Mouse (Mus musculus): ENCODE results near the gene 2010111I01Rik. TPM values are rescaled to one million over a fixed set of nuclear protein-coding genes. Genes with fewer than 3 reads are reported as not detected.

2010111I01Rik gene
- polyA plus RNA-seq, 1 experiment from 2014 or later = 16.5 TPM

DNA sequence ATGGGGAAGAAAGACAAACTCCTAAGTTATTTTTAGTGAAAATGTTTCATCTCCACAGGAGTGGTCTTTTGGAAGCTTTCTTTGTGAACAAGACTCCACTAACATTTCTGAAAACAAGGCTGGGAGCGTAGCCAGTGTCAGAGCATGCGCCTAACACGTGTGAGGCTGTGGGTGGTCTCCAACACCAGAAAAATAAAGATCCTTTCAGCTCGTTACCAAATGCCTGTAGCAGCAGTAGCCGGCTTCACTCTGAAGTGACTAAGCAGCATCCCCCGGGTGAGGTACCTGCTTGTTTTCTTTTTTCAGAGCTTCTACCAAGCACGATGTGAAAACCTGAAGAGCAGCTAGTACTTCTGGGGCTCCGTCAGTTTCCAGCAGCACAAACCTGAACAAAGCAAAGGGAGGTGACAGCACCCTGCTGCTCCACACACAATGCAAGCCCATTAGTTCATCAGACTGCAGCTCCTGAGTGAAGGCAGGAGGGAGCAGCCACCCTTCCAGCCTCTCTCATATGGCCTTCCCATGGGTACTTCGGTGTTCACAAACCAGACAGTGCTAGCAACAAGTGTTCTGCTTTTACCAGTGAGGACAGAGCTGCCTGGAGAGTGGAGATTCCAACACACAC lies 365.7 kb downstream of the 2010111I01Rik start:
- no peak for ATAC-seq (ENCODE audit: low read depth)
- H3K4me3 ChIP-seq (replicated peaks) = no peak overlapping the region
- H3K9me3 ChIP-seq (replicated peaks) = no peaks in the 10 kb centered on the region
- 71% methylated on average over 9 of the region's 9 CpGs for WGBS (ENCODE audit: insufficient replicate concordance)
- H3K9ac ChIP-seq = no peak overlapping the region
- no peak for DNase-seq
- H3K4me2 ChIP-seq = no peak overlapping the region
- 0 out of 2 replicates have a peak, but pooled peaks cover 7% of the 10 kb centered on the region for H3K36me3 ChIP-seq
- H3K27me3 ChIP-seq = no peaks in the 10 kb centered on the region
- peaks cover 7% of the 10 kb centered on the region for H3K4me1 ChIP-seq (replicated peaks)
- no peak overlapping the region for H3K27ac ChIP-seq

DNA sequence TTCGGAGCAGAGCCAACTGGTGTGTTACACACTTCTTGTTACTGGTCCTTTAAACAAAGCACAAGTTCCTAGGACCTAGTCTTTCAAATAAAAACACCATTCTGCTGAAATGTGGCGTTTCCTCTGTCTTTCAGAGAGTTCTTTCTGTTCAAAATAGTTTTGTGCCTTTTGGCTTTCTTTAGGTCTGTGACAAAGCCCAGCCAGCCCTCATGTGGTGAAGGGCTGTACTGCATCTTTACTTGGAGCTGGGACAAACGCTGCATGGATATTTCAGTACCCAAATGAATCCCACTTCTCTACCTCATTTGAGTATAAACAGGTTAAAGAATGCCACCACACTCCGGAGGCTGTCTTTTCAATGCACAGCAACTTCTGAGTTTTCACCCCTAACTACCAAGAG lies 366.7 kb downstream of the 2010111I01Rik start:
- DNase-seq (no peak), ATAC-seq (ENCODE audit: low read depth) (no peak)
- 46% methylated on average over 4 of the region's 4 CpGs for WGBS (ENCODE audit: insufficient replicate concordance)

DNA sequence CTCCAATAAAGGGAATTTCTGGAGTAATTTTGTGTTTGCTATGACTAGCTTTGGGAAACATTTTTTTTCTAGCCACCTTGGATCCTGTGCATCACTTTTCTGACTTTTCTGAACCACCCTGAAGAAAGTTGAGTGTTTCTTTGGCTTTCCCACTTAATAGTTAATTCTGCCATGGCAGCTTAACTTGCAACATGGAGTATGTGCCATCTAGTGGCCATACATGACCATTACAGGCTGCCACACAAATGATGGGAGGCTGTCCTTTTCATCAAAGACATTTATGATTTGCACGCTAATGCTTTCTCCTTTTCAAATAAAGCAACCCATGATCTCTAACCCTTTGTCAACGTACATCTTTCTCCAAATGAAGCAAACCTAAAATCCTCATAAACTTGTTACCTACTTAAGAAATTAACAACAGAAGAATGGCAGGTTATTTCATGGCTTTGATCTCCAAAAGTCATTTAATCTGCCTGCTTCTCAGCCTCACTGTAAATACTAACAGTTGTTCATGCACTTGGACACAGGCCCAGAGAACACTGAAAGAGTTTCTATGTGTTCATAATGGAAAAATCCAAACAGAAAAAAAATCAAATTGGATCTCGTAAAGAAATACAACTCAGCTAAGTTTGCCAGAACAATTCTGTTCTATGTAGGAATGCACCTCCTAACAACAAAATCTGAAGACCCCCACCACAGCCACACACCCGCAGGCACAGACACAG lies 368.0 kb downstream of the 2010111I01Rik start:
- Histone ChIP-seq H3K27ac (no peak overlapping the region), H3K9ac (no peak overlapping the region), H3K4me2 (no peak overlapping the region), H3K4me1 (replicated peaks) (peaks cover 12% of the 10 kb centered on the region; the same call in 1 of the 2 replicates), H3K4me3 (replicated peaks) (no peak overlapping the region), H3K9me3 (replicated peaks) (no peaks in the 10 kb centered on the region), H3K36me3 (0 out of 2 replicates have a peak, but pooled peaks cover 7% of the 10 kb centered on the region), H3K27me3 (no peaks in the 10 kb centered on the region)
- ATAC-seq (ENCODE audit: low read depth) (no peak), DNase-seq (no peak)
- 39% methylated on average over 4 of the region's 4 CpGs for WGBS (ENCODE audit: insufficient replicate concordance)

More for the DNA sequence above, 366.7 kb downstream of the 2010111I01Rik start:
- Histone ChIP-seq H3K4me1 (replicated peaks) (0 out of 2 replicates have a peak, but pooled peaks cover 3% of the 10 kb centered on the region), H3K9ac (no peak overlapping the region), H3K9me3 (replicated peaks) (no peaks in the 10 kb centered on the region), H3K27ac (no peak overlapping the region), H3K4me3 (replicated peaks) (no peak overlapping the region), H3K36me3 (0 out of 2 replicates have a peak, but pooled peaks cover 7% of the 10 kb centered on the region), H3K4me2 (no peak overlapping the region), H3K27me3 (no peaks in the 10 kb centered on the region)

DNA sequence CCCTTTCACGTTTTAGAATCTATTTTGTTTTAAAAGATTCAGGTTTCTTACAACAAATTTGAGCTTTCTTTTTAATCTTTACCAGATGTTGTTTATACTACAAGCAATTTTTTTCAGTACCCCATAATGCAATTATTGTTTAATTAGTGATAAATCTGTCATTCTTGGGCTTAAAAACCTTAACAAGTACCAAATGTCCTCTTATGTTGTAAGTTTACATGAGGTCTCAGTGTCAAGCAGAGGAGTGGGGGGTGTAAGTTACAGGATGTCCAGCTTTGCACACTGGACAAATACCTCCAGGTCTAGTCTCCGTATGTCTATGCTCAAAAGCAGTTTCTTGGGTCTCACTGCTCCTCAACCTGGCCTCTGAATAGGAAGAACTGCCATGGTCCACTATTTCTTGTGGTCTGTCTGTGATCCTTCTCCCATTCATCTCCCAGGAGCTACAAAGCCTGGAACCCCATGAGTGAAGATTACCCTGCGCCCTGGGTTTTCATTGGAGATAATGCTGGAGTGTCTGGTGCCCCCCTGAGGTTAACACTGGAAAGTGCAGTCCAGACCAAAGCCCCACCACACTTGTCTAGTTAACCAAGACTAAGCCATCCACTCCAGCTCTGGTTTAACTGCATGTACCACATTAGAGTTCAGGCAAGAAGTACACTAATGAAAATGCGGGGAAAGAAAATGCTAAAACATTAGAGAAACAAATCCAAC lies 370.9 kb downstream of the 2010111I01Rik start:
- H3K27me3 ChIP-seq = no peaks in the 10 kb centered on the region
- no peak overlapping the region for H3K27ac ChIP-seq
- DNase-seq = no peak
- H3K4me1 ChIP-seq (replicated peaks) = peaks cover 17% of the 10 kb centered on the region
- H3K9me3 ChIP-seq (replicated peaks) = no peaks in the 10 kb centered on the region
- 57% methylated on average over 4 of the region's 4 CpGs for WGBS (ENCODE audit: insufficient replicate concordance)
- no peak overlapping the region for H3K4me2 ChIP-seq
- no peaks in the 10 kb centered on the region for H3K36me3 ChIP-seq
- no peak overlapping the region for H3K4me3 ChIP-seq (replicated peaks)
- H3K9ac ChIP-seq = no peak overlapping the region
- no peak for ATAC-seq (ENCODE audit: low read depth)

DNA sequence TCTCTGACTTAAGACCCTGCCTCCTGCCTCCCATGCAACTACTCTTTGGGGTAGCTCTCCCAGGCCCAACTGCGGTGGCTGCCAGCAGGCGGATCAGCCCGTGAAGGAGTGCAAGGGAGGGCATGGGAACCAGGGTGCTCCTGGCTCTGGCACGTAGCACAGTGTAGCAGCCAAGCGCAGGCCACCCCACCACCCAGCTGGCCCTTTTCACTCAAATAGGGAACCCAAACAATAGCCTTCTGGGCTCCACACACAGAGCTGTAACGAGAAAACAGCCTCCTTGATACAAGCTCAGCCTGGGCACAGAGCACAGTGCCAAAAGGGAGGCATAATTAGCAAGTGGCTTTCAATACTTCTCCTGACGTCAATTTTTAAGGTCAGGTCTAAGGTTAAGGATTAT lies 371.6 kb downstream of the 2010111I01Rik start:
- Histone ChIP-seq H3K36me3 (no peaks in the 10 kb centered on the region), H3K9me3 (replicated peaks) (no peaks in the 10 kb centered on the region), H3K9ac (no peak overlapping the region), H3K4me1 (replicated peaks) (peaks cover 17% of the 10 kb centered on the region), H3K27ac (no peak overlapping the region), H3K4me3 (replicated peaks) (no peak overlapping the region), H3K4me2 (no peak overlapping the region), H3K27me3 (no peaks in the 10 kb centered on the region)
- DNase-seq (no peak), ATAC-seq (ENCODE audit: low read depth) (no peak)
- WGBS (ENCODE audit: insufficient replicate concordance) = 80% methylated on average over 7 of the region's 7 CpGs

DNA sequence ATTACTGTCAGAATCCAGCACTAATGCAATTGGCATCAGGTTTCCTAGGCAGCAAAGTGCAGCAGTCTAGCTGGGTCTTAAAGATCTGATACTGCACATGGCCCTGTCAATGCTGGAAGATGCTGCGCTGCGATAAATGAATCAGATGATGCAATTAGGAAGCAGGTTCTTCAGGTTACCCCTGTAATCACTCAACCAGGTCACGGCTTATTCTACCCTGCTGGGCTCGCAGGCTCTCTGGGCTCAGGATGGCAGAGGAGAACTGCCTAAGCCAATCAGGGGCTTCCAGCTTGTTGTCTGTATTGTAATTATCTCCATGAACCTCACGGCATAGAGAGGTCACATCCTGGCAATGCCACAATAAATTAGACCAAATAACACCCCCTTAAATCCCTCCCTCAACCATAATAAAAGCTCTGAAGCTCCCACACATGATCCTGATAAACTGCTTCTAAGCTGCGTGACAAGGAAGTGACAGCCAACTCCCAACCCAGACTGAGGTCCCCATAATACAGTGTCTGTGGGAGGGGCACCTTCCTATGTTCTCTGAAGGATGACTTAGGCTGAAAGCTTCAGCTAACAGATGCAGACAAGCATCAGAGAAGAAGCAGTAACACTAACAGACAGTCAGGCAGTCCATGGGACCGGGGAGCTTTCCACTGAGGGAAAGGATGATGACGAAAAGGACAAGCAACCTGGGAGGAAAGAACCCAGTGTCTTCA lies 372.7 kb downstream of the 2010111I01Rik start:
- no peak overlapping the region for H3K4me3 ChIP-seq (replicated peaks)
- 73% methylated on average over 8 of the region's 8 CpGs for WGBS (ENCODE audit: insufficient replicate concordance)
- H3K27ac ChIP-seq = no peak overlapping the region
- no peak overlapping the region for H3K9ac ChIP-seq
- no peaks in the 10 kb centered on the region for H3K9me3 ChIP-seq (replicated peaks)
- no peaks in the 10 kb centered on the region for H3K27me3 ChIP-seq
- DNase-seq (no peak), ATAC-seq (ENCODE audit: low read depth) (no peak)
- H3K36me3 ChIP-seq = no peaks in the 10 kb centered on the region
- no peak overlapping the region for H3K4me2 ChIP-seq
- H3K4me1 ChIP-seq (replicated peaks) = peaks cover 17% of the 10 kb centered on the region

DNA sequence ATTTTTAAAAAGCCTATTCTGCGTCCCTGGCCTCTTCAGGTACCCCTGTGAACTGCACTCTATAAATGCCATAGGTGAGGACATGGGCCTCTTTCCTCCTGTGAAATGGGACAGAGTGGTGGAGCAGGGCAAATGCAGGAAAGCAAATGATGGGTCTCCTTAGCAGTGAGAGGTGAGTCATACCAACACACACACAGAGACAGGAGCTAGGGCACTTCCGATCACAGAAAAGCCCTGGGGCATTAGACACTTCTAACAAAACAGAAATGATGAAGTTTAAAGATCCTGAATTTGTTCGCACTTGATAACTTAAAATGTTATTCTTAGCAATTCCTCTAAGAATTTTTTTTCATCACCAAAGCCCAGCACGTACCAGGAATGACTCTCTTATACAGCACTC lies 375.3 kb downstream of the 2010111I01Rik start:
- no peak for ATAC-seq (ENCODE audit: low read depth)
- H3K9me3 ChIP-seq (replicated peaks) = no peaks in the 10 kb centered on the region
- no peak overlapping the region for H3K4me3 ChIP-seq (replicated peaks)
- H3K27me3 ChIP-seq = no peaks in the 10 kb centered on the region
- no peak overlapping the region for H3K4me2 ChIP-seq
- DNase-seq = no peak
- H3K9ac ChIP-seq = no peak overlapping the region
- no peak overlapping the region for H3K27ac ChIP-seq
- 83% methylated on average over 4 of the region's 4 CpGs for WGBS (ENCODE audit: insufficient replicate concordance)
- H3K4me1 ChIP-seq (replicated peaks) = peaks cover 17% of the 10 kb centered on the region
- H3K36me3 ChIP-seq = no peaks in the 10 kb centered on the region

DNA sequence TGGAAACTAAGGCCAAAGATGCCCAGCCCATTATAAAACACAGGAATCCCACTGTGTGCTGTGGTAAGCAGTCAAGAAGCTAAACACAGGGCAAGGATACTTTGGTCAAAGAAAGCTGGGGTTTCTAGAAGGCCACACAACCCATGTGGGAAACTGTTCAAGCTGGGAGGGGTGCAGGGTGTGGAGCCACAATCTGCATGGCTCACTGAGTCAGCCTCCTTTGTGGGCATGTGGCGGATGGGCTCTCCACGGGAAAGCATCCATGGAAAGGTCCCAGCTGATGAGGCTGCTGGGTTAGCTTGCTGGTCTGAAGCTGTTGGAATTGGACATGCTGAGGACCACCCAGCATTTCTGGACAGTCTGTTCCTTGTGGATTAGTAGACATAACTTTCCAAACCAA lies 378.1 kb downstream of the 2010111I01Rik start:
- 73% methylated on average over 2 of the region's 2 CpGs for WGBS (ENCODE audit: insufficient replicate concordance)
- DNase-seq = no peak
- H3K4me3 ChIP-seq (replicated peaks) = no peak overlapping the region

DNA sequence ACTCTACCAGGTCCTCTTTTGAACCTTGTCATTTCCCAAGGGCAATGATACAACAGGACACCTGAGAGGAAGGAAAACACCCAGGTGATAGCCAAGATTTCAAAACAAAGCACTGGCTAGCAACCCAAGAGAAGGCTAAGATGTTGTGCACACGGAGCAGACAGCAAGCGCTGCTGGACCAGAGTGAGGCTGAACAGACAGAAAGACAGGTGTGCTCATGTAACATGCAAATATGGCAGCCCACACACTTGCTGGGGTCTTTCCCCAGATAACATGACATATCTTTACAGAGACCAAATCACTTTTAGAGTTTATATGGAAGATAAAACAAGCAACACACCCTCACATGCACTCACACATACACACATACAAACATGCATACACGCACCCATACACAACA lies 379.8 kb downstream of the 2010111I01Rik start:
- Histone ChIP-seq H3K4me3 (replicated peaks) (no peak overlapping the region), H3K9ac (no peak overlapping the region), H3K4me2 (no peak overlapping the region), H3K27ac (no peak overlapping the region), H3K27me3 (no peaks in the 10 kb centered on the region), H3K9me3 (replicated peaks) (no peaks in the 10 kb centered on the region), H3K4me1 (replicated peaks) (peaks cover 1% of the 10 kb centered on the region; the same call in 1 of the 2 replicates), H3K36me3 (no peaks in the 10 kb centered on the region)
- DNase-seq (no peak), ATAC-seq (ENCODE audit: low read depth) (no peak)
- 88% methylated on average over 3 of the region's 3 CpGs for WGBS (ENCODE audit: insufficient replicate concordance)

More for the DNA sequence above, 378.1 kb downstream of the 2010111I01Rik start:
- Histone ChIP-seq H3K9ac (no peak overlapping the region), H3K27ac (no peak overlapping the region), H3K9me3 (replicated peaks) (no peaks in the 10 kb centered on the region), H3K4me1 (replicated peaks) (peaks cover 4% of the 10 kb centered on the region), H3K36me3 (no peaks in the 10 kb centered on the region), H3K27me3 (no peaks in the 10 kb centered on the region), H3K4me2 (no peak overlapping the region)
- no peak for ATAC-seq (ENCODE audit: low read depth)

DNA sequence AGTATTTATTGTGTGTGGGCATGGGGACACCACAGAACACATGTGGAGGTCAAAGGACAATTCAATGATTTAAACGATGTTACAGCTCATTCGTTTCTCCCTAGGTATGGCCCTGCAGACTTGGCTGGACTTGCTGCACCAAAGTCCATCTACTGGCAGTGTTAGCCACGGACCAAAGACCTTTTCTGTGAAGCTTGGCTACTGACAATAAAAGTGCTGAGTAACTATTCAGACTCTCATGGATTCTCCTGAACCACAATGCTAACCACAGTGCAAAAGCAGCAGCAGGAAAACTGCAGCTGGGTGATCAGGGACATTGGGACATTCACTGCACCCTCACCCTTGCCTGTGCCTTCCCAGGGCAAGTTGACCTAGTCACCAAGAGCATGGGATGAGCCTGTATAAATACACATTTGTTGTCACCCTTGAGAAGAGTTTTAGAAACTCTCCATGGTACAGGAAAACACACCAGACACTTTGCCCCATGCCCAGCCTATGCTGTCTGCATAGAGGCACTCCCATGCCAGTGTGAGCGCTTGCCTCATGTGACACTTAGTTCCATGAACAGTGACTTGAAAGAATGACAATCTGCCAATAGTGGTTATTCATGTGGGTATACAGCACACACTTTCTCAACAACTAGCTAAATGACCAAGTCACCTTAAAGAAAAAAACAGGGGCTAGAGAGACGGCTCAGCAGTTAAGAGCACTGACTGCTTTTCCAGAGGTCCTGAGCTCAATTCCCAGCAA lies 381.0 kb downstream of the 2010111I01Rik start:
- DNase-seq = no peak
- Histone ChIP-seq H3K36me3 (no peaks in the 10 kb centered on the region), H3K27ac (no peak overlapping the region), H3K9ac (no peak overlapping the region), H3K4me1 (replicated peaks) (no peaks in the 10 kb centered on the region), H3K27me3 (no peaks in the 10 kb centered on the region), H3K4me3 (replicated peaks) (no peak overlapping the region), H3K9me3 (replicated peaks) (no peaks in the 10 kb centered on the region), H3K4me2 (no peak overlapping the region)
- WGBS (ENCODE audit: insufficient replicate concordance) = 75% methylated on average over 5 of the region's 5 CpGs
- ATAC-seq (ENCODE audit: low read depth) = no peak
